Mouse (Mus musculus) yolk sac, embryonic 10.5 days (tissue): ENCODE measurements around the gene Olfr1089.

Source experiments
- DNase-seq: peaks from one replicate; pipeline ENCODE4 v3.0.0-alpha.2; 2017; ENCODE audit warnings: low spot score

Gene Olfr1089

DNA sequence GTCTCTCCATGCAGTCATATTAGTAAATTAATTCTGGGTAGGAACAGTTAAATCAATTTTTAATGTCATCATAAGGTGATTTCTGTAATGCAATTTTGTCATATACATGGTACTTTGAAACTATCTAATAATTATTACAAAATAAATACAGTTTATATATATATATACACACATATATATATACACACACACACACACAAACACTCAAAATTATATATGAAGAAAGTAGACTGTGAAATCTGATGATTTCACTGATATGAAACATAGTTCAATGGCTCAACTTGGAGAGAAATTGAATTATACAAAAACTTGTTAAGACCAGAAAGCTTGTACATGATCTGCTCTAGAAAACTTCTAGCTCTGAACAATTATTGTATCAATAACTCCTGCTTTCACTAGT lies at the start of gene Olfr1089:
Olfr1089 (minus strand) TSS at position 101 of the 400 bp plus-strand sequence.
- no peak for DNase-seq

DNA sequence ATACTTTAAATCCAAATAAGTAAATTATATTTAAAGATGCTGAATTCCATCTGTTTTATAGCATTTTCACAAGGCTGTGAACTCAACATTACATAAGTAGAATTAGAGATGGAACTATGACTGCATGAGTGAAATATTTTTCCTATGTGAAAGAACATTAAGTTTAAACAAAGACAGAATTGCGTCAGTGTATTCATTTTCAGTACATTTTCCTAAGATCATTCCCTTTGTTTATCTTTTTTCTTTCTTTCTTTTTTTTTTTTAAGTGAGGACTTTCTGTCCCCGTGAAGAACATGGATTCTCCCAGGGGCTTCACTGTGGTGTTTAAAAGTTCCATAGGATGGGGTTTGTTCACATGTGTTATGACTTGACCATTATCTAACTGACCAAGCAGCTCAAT lies 48.7 kb upstream of the Olfr1089 start, which contains the start of gene Olfr1093:
Olfr1093 (plus strand) TSS at position 301 of the 400 bp plus-strand sequence.
- DNase-seq, result no peak

DNA sequence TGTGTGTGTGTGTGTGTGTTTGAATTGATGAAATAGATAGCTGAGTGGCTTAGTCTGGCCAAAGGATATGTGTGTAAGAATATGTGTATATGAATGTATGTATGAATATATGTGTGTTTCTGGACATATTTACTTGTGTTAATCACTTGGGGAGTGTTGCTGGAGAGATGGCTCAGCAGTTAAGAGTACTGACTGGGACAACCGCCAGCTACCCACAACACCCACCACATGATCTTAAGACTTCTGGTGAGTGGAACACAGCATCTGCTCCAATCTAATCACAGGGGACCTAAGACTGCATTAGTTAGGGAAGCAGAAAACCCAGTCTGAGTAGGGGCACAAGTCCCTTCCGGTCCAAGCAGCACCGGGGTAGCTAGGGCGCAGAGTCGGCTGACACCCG lies 27.5 kb upstream of the Olfr1089 start:
- no peak for DNase-seq

DNA sequence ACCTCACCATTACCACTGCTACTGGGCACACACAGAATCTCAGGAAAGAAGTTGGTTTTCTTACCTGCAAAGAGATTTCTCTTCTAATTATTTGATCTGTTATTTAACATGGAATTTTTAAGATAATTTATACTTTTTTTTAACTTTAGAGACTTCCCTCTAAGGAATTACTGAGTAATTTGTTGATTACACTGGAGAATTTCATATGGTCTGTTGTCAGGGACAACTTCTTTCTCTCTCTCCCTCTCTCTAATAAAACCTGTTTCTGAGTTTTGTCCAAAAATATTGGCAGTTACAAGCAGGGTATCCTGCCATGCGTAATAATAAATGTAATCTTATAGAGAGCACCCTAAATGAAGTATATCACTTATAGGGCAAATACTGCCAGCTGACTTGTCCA lies 25.4 kb upstream of the Olfr1089 start, which contains the start of gene Olfr1090:
Olfr1090 (minus strand) TSS at position 101 of the 400 bp plus-strand sequence.
- no peak for DNase-seq

DNA sequence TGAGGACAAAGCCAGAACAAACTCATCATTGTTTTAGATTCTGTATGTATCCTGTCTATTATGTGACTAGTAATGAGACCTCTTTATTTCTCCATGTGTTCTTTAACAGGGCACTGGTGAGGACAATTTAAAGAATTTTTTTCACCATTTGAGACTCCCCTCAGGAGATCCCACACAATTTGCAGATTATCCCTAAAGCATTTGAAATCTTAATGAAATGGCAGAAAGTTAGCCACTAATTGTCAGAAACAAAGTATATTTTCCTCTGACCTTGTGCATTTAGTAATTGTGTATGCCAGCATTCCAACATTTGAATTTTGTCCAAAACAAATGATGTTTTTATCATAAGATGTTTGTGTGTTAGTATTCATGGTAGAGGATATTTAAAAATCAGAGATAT lies 35.2 kb downstream of the Olfr1089 start, which contains the start of gene Olfr1087:
Olfr1087 (minus strand) TSS at position 101 of the 400 bp plus-strand sequence.
- no peak for DNase-seq
